Mouse (Mus musculus): ENCODE results near the gene C7.
"Not testable (repeated sequence)": the region's sequence is repeated elsewhere in the genome, so short reads cannot be mapped to it uniquely, and the experiment has no call there.

The C7 gene

DNA sequence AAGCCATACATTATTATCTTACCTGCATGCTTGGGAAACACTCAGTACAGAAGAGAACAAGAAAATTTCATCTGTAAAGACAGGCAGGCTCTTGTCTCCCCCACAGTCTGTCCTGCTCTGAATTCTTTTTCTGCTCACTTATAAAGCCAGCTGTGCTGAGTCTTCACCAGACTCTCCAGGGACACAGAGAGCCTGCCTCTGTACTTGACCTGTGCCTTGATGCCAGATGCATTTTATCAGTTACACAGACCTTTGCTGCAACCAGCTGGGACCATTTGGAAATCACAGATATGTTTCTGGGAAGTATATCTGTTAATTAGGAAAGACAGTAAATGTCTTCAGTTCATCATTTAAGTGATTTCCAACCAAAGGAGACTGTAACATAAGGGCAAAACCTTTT is at the start of gene C7:
Gene C7 (minus strand): TSS at position 106 of the 400 bp plus-strand sequence.
- DNase-seq (ENCODE audit: low spot score in 2 of 2) = no peak

DNA sequence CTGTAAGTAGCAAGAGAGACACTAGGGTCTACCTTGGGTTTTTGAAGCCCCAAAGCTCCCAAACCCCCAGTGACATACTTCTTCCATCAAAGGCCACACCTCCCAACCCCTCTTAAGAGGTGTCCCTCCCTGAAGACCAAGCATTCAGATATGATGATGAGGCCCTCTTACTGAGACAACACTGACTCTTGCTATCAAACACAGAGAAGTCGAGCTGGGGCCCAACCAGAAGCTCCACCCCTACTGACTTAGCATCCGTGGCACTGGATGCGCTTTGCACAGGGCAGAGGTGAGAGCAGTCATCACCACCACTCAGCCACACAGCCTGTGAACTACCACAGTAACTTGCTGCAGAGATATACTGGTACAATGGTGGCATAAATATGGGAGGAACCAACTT is 49.1 kb upstream of the C7 start:
- no peak for DNase-seq (ENCODE audit: low spot score in 2 of 2)

DNA sequence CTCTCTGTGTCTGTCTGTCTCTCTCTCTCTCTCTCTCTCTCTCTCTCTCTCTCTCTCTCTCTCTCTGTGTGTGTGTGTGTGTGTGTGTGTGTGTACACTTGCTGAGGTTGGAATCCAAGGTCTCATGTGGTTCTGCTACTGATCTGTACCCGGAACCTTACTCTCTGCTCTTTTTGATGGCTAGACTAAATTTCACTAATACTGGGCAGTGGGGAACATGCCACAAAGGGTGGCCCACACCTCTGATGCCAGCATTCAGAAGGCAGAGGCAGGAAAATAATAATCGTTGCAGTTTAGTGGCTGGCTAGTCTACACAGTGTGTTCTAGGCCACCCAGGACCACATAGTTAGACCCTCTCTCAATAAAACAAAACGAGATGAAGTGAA is 45.1 kb upstream of the C7 start:
- DNase-seq (ENCODE audit: low spot score in 2 of 2) = no peak

DNA sequence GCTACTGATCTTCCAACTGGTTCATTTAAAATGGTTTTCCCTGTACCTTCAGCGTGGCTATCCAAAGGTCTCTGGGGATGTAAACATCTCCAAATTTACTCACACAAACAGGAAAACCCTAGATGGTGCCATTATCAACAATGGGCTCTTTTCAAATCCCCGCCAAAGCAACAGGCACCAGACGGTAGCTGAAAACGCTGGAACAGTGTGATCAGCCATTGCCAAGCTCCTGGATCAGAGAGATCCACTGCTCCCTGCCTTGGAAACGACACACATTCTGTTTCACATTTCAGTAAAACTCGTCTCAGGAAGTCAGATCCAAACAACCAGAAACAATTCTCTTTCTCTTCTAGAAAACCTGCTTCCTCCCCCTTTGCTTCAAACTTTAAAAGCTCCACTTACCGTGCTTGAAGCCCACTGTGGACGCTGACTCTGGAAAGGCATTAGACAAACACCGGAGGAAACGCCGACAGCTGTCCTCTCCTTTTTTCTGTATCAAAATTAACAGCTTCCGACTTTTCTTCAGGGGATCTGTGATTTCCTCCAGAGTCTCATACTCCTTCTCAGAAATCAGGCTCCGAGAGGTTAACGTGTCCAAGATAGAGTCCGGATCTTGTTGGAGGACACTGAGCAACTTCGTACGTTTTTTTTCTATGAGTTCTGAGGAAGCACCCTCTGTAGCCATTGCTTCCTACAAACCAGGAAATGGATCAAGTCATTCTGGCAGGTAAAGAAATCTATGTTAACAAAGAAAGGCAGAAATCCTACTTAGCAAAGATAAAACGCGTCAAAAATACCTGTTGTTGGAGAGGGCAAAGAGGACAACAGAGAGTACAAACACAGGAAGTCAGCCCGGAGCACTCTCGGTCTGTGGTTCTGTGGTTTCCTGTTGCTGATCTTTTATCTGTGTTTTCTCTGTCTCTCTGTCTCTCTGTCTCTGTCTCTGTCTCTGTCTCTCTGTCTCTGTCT is 44.4 kb upstream of the C7 start, which contains the start of gene Card6:
Gene Card6 (minus strand): TSS at position 854 of the 969 bp plus-strand sequence.
- DNase-seq (ENCODE audit: low spot score in 2 of 2) = no peak

DNA sequence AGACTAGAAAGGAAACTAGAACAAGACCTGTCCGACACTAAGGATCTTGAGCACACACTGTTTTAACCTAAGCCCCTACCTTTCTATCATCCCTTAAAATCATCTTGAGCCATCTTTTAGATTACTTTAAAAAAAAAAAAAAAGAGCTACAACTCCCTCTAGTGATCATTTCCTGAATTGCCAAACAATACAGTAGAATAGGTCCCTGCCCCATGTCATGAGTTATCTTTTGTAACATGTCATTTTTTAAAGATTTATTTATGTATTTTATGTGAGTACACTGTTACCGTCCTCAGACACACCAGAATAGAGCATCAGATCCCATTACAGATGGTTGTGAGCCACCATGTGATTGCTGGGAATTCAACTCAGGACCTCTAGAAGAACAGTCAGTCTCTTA is 42.8 kb upstream of the C7 start:
- DNase-seq (ENCODE audit: low spot score in 2 of 2) = no peak

DNA sequence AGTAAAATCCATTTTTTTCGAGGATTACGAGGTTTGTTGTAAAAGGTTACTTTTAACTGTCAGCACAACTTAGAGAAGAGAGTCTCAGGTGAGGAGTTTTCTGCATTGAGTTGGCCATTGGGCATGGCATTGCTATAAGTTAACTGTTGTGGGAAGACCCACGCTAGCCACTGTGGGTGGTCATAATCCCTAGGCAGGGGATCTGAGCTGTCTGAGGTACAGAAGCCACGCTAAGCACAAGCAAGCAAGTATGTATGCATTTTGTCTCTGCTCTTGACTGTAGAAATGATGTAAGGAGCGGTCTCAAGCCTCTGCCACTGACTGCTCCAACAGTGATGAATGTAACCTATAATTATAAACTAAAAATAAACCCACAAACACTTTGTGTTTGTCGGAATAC is 42.4 kb upstream of the C7 start:
- DNase-seq (ENCODE audit: low spot score in 2 of 2) = no peak

DNA sequence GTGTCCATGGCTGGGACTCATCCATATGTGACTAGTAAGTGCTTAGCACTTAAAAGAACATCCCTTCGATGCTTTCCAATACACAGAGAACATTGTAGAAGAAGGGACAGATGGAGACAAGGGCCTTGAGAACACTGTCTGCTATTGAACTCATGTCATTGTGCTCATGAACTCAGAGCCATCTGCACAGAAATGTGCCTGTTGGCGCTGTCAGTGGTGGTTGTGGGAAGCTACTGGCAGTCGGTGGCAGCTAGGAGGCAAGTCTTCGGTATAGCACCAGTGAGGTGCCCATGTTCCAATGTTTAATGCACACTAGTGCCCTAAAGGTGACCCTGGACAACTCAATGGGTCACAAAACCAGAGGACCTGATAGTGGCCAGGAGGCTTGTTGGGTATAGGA is 38.8 kb upstream of the C7 start:
- DNase-seq (ENCODE audit: low spot score in 2 of 2) = no peak

DNA sequence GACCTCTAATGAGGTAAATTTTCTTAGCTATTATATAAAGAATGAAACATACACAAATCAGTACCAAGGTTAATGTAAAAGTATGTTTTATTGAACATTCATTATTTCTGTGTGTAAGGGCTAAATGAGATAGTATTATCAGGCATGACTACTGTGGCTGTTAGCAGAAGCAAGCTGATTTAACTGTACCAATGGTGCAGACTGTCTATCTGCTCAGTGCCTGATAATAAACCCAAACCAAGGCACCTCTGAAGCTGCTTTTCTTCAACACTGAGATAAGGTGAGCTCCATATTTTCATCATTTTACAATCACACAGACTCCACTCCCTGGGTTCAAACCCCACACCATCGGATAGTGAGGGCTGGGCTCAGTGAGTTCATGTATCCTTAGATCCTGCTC is 33.8 kb upstream of the C7 start:
- no peak for DNase-seq (ENCODE audit: low spot score in 2 of 2)

DNA sequence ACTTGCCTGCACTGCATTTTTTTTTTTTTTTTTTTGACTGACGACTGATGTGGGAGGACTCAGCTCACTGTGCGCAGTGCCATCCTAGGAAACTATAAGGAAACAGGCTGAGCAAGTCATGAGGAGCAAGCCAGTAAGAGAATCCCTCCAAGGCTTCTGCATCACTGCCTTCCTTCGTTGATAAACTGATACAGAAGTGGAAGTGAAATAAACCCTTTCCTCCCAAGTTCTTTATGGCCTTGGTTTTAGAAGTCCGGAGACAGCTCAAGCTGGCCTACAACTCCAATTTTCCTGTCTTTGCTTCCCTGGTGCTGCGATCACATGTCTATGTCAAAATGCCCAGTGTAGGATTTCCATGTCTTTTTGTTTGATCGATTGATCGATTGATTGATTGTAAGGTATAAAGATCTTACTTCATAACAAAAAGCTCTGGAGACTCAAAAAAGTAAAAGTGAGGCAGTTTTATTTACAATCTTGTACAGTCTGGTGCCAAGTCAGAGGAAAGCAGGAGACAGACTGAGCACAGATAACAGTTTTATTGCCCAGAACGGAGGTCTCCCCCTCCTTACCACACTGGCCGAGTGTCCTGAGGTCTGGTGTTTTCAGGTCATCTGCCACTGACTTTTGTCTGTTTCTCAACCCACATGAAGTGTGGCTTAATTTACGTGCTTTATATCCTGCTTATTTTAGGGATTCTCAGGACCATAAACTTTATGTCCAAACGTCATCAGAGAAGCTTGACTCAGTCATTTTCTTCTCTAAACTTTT is 32.2 kb upstream of the C7 start:
- no peak for DNase-seq (ENCODE audit: low spot score in 2 of 2)

DNA sequence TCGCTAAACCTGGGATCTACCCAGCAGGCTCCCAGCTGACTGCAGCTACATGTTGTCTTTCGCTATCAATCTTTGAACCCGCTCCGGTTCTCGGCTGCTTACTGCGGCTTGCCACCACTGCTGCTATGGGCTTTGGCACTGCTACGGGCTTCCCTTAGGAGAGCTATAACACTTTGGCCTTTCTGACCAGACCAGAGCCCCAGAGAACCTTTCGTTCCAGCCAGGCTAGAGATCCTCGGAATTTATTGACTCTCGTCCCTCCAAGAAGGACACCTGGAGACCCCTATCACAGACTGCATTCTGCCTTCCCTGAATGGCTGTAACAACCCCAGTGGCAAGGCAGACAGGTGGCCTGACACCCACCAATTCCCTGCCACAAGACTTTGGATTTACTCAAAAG is 26.6 kb upstream of the C7 start:
- no peak for DNase-seq (ENCODE audit: low spot score in 2 of 2)

DNA sequence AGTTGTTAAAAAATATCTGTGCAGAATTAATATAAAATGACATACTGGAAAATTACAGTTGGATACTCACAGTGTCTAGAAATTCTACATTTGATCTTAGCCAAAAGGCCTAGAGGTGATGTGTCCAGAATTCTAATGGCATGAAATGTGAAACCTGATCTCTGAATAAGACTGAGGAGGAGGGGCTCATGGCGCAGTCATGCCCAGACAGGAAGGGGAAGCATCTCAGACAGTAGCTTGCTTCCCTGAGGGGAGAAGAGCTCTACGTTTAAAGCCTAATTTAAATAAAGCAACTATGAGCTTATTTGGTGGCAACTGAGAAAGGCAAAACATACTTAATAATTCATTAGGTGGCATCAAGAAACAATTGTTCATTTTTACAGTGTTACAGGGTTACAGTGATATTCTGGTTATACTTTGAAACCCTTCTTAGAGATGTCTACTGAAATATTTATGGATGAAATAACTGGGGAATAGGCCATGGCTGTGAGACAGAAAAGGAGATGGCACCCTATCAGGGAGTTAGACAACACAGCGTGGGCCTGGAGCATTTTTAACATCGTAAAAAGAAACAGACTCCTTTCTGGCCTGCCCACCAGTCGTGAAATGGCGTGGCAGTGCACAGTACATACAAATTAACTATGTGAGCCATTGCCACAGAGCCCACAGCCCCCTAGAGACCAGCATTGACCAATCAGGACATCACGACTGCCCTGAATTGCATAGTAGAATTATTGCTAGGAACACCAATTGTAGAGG is 25.5 kb upstream of the C7 start:
- no peak for DNase-seq (ENCODE audit: low spot score in 2 of 2)

DNA sequence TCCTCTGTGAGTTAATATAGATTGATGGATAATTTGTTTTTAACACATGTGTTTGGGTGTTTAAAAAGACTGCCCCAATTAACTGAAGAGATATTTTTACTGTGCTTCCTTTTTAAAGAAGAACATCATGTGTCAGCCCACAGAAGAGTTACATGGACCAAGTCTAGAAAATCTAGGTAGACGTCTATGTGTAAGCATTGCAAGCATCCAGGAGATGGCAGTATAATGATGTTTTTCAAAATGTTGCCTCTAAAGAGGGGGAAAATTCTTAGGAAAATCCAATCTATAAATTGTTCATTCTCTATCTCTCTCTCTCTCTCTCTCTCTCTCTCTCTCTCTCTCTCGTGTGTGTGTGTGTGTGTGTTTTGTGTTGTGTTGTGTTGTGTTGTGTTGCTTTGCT is 22.6 kb upstream of the C7 start:
- no peak for DNase-seq (ENCODE audit: low spot score in 2 of 2)

DNA sequence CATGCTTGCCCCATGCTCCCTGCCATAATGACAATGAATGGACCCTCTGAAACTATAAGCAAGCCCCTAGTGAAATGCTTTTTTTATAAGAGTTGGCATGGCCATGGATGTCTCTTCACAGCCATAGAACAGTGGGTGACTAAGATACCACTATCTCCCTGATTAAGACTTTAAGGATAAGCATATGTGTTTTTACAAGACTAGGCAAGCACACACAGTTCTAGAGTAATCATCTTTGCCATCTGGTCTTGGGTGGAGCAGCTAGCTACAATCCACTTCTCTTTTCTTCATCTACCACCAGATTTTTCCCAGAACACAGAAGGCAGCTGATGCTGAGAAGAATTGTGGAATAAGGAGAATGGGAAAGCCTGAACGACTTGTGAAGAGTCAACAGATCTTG is 17.7 kb upstream of the C7 start:
- no peak for DNase-seq (ENCODE audit: low spot score in 2 of 2)

DNA sequence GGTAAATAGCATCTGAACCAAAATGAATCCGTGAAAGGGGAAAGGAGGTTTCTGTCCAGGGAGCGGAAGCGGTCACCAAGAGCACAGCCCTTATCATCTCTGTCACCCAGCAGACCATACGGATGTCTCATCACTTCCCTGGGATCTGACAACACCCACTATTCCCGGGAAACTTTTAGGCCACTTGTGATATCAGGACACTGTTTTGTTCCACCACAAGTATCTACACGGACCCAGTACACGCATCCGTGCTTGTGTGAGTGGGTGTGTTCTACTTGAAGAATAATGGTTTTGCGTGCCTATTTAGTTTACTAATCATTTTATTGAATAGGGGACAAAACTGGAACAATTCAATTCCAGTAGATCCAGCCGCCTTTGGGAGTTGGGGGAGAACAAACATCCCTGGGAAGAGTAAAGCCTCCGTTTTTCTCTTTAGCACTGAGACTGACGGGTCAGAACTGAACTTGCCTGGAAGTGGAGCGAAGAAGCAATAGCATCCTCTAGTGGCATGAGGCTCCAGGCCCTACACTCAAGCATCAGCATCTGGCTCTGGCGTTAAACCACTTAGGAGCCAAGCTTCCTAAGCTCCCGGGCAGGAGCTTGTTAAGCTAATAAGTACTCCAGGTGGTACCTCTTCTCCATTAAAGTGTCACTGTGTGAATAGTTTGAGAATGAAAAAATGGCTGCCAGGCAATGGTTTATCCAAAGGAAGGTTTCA is 5.4 kb upstream of the C7 start:
- DNase-seq (ENCODE audit: low spot score in 2 of 2) = peak; percentile 12 to 39

DNA sequence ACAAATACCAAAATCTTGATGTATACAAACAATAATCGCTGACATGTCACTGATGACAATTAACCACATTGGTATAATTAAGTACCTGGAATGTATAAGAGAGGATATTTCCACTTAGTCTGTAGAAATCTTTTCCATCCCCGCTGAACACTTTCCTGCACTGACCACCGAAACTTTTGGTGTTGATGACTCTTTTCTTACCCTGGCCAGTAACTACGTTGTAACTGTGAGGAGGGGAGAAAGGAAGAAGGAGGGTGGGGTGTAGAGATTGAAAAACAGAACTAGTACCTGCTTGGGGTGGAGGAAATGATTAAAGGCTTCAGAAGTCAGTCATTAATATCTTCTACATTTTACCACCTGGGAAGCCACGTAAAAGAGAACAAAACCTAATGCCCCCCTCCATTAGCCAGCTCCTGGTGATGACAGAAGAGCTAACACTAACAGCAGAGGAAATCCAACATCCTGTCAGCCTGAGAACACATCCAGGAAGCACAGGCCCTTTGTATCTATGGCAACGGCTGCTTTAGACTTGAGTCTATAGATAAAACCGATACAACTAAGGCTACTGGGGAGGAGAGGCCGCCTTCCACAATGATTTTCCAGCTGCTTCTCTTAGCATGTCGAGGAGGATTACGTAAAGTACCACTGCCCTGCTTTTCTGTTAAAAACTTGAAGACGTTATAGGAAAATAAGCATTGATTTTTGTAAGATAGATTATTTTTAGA is 17.8 kb downstream of the C7 start:
- DNase-seq (ENCODE audit: low spot score in 2 of 2) = peak; percentile 18 to 20

DNA sequence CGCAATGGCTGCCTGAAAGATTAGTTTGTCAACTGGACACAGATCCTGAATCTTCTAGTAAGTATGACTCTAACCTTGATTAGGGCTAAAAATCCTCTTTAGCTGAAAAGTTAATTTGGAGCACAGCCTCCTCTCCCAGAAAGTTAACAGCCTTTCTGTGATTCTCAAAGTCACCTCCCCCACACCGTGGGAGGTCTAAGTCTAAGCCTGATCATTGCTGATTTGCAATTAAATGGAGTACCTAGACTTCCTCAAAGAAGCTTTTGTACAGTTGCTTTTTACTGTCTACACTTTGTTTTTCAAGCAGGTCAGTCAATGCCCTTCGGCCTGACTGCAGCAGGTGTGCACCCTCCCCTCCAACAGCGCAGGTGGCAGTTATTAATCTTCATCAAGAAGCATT is 34.3 kb downstream of the C7 start:
- DNase-seq (ENCODE audit: low spot score in 2 of 2) = no peak

DNA sequence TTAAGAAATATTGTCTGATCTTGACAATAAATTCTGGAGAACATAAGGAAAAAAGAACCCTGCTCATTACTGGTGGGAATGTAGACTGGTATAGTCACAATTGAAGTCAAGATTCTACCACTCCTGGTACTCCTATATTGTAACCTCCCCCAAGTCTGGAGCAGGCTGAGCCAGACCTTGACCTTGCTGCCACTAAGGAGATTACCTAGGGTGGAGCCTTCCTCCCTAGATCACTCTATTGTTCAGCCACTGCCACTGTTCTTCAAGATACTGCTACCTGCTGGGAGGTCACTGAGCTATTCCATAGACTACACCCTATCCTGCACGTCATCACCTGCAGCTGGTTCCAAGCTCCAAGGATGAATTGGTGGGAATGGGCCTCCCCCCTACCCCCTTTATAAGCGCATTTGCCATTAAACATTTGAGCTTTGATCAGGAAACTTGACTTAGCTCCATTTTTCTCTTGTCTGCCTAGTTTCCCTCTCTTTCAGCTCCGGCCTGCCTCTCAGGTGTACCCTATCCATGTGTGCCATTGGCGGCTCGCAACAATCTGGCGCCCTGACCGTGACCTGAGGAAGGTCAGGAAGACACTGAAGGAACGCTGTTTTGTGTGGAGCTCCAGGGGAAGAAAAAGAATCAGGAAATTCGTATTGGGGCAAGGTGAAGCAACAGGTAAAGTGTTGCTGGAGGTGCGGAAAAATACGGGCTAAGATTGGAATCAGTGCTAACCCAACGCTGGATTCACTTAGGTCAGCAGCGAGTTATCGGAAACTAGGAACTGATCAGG is 39.9 kb downstream of the C7 start:
- not testable (repeated sequence) for DNase-seq (ENCODE audit: low spot score in 2 of 2)

DNA sequence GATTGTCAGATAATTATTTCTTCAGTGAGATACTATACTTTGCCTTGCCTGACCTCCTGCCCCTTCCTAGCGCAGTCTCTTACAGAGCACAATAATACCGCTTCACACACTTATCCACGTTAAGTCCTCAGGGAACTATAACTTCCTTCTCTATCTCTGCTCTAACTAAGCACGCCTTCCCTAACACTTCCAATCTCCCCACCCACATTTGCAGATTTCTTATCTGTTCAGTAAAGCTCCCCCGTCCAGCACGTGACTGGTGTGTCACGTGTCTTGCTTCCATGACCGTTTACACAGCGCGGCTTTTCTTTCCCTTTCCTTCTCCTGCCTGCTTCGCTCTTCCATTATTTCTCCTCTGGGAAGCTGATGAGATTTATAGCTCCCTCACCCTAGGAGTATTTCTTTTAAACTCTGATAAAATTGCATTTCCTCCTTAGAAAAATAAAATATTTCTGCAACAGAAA is 53.9 kb downstream of the C7 start:
- DNase-seq (ENCODE audit: low spot score in 2 of 2) = no peak

DNA sequence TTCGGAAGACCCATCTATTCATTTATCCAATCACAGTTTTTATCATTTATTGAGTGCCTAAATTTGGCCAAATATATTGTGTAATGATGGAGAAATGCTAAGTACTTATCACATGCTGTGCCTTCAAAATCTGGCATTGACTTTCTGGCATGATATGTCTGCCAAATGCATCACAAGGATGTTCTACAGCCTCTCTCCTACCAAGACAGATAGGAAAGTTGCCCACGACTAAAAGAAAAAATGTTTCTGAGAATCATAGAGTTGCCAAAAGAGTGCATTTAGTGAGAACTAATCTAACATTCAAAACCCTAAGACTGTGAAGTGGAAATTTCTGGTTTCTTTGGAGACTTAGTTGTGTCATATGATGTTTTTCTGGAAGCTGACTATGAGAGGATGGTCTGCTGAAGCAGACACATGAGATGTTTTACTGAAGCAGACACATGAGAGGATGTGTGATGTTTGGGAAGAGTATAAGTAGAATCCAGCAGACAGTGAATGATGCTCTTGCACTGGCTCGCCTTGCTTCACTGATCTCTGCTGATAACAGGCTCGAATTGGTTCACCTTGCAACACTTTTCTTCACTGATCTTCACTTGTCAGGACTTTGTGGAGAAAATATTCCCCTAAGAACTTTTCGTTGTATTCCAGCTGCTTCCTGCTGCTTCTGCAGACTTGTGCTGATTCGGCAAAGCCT is 59.9 kb downstream of the C7 start:
- DNase-seq (ENCODE audit: low spot score in 2 of 2) = no peak
